ENCODE assay signal across 25 mouse cellular contexts in genomic region chr14:102962019-102962418, GRCm38 (mm10). TPM values are rescaled to one million over a fixed set of nuclear protein-coding genes. Genes with fewer than 3 reads are reported as not detected.
DNase-seq lines count a peak whose midpoint lies in the region; ATAC-seq and TF ChIP-seq lines count a peak whose summit lies in the region.
"Had no signal": no experiment of that assay in that cellular context is flagged by ENCODE, and none has a peak within 500 bp of the region (broad histone marks: within the 10 kb centered on the region; RNA-seq: fewer than 3 reads in every experiment).

No protein-coding gene starts in this region.

- no peak for TF ChIP-seq CTCF in spleen, adult 2 months (IDR thresholded peaks at IDR 0.05; ENCODE audit: extremely low read depth, insufficient read depth, insufficient read length, insufficient replicate concordance)
- no peak for TF ChIP-seq CTCF in CH12.LX (conservative IDR thresholded peaks at IDR 0.05 in 1 of 2, IDR thresholded peaks at IDR 0.05 in 1 of 2; ENCODE audit: low read depth in 2 of 2, low read length in 2 of 2)

- no peak overlapping the region for H3K4me2 ChIP-seq in CH12.LX (ENCODE audit: insufficient read depth, low read depth, poor library complexity, severe bottlenecking)
- H3K4me2 ChIP-seq: embryonic facial prominence, embryonic 12.5 days; embryonic facial prominence, embryonic 15.5 days; heart, embryonic 13.5 days; hindbrain, embryonic 14.5 days had no signal

- H3K36me3 ChIP-seq in spleen, adult 2 months (ENCODE audit: control insufficient read depth, insufficient read depth, low read length): no peaks in the 10 kb centered on the region
- H3K36me3 ChIP-seq in CH12.LX (replicated peaks in 1 of 2; ENCODE audit: control insufficient read depth in 1 of 2, insufficient read depth in 1 of 2, low read length in 1 of 2): no peaks in the 10 kb centered on the region
- H3K36me3 ChIP-seq: embryonic facial prominence, embryonic 12.5 days; embryonic facial prominence, embryonic 15.5 days; heart, embryonic 13.5 days had no signal

- H3K9me3 ChIP-seq in CH12.LX (replicated peaks; ENCODE audit: low read length): no peaks in the 10 kb centered on the region
- H3K9me3 ChIP-seq: embryonic facial prominence, embryonic 12.5 days; embryonic facial prominence, embryonic 15.5 days; heart, embryonic 13.5 days had no signal

- no peaks in the 10 kb centered on the region for H3K27me3 ChIP-seq in spleen, adult 2 months (ENCODE audit: control insufficient read depth, insufficient read depth, low read length)
- H3K27me3 ChIP-seq in CH12.LX (replicated peaks): no peaks in the 10 kb centered on the region
- H3K27me3 ChIP-seq: embryonic facial prominence, embryonic 12.5 days; embryonic facial prominence, embryonic 15.5 days; heart, embryonic 13.5 days had no signal

- in situ Hi-C loops in CH12.LX (cut with MboI; ENCODE audit: low pct_ligation_motif_present, low pct_unique_long_range_greater_than_20kb, low sequenced_read_pairs): no loop called here

- no peak overlapping the region for H3K9ac ChIP-seq in CH12.LX (ENCODE audit: insufficient read depth, low read depth)
- H3K9ac ChIP-seq: embryonic facial prominence, embryonic 12.5 days; embryonic facial prominence, embryonic 15.5 days; forebrain, postnatal 0 days; heart, embryonic 13.5 days; hindbrain, embryonic 14.5 days had no signal

- TF ChIP-seq POLR2A in spleen, adult 2 months (IDR thresholded peaks at IDR 0.05; ENCODE audit: low read depth, low read length): no peak
- TF ChIP-seq POLR2A in CH12.LX (IDR thresholded peaks at IDR 0.05; ENCODE audit: low read depth, low read length): no peak

- no peak overlapping the region for H3K4me3 ChIP-seq in spleen, adult 2 months (ENCODE audit: extremely low read depth, insufficient read depth, insufficient read length)
- no peak overlapping the region for H3K4me3 ChIP-seq in CH12.LX (replicated peaks in 1 of 3; ENCODE audit: low read depth in 2 of 3, low read length in 2 of 3, poor library complexity in 1 of 3)
- H3K4me3 ChIP-seq: embryonic facial prominence, embryonic 12.5 days; embryonic facial prominence, embryonic 15.5 days; heart, embryonic 13.5 days had no signal

- DNase-seq in spleen, adult 2 months (ENCODE audit: low read depth in 1 of 2, low spot score in 2 of 2): peak; percentile 36 to 63
- DNase-seq in spleen, postnatal 10 days (ENCODE audit: low spot score in 2 of 2): no peak
- peak; percentile 51 for DNase-seq in CH12.LX (ENCODE audit: extremely low read depth)
- DNase-seq in right cerebral cortex, postnatal 4 days: no peak
- no peak for DNase-seq in gastrocnemius, postnatal 25 days
- DNase-seq: adrenal gland, adult 8-10 months; adrenal gland, postnatal 25 days; cerebellum, adult 18-20 months; cerebellum, adult 9-10 months; cerebellum, postnatal 14 days; forebrain, postnatal 0 days; gastrocnemius, postnatal 10 days; heart, adult 18-20 months; heart, postnatal 14 days; heart, postnatal 4 days had no signal

- TF ChIP-seq RAD21 in CH12.LX (IDR thresholded peaks at IDR 0.05; ENCODE audit: low read depth, low read length): no peak

- no peaks in the 10 kb centered on the region for H3K79me2 ChIP-seq in CH12.LX (replicated peaks; ENCODE audit: control insufficient read depth, extremely low read depth, insufficient read depth, poor library complexity, severe bottlenecking)

- H3K4me1 ChIP-seq in spleen, adult 2 months (ENCODE audit: control insufficient read depth, insufficient read depth, insufficient read length): peaks cover 4% of the 10 kb centered on the region
- peaks cover 0 to 8% of the 10 kb centered on the region in 2 experiments; a peak in 2 of 4 replicates for H3K4me1 ChIP-seq in CH12.LX (ENCODE audit: control insufficient read depth in 1 of 2, insufficient read depth in 2 of 2)
- H3K4me1 ChIP-seq: embryonic facial prominence, embryonic 12.5 days; embryonic facial prominence, embryonic 15.5 days had no signal

- peak; percentile 57 for ATAC-seq in megakaryocyte, adult 5-6 weeks (ENCODE audit: poor library complexity, severe bottlenecking)
- no peak for ATAC-seq in inflammation-experienced regulatory T-cells, adult 6 months
- ATAC-seq: activated CD4-positive, CD25-positive, alpha-beta regulatory T cell, adult 4 months; CD4-positive, CD25-positive, alpha-beta regulatory T cell, adult 4 months; forebrain, embryonic 14.5 days; forebrain, postnatal 0 days; hindbrain, postnatal 0 days had no signal

- 19% methylated on average over 2 of the region's 2 CpGs for WGBS in spleen, adult 2 months

- dilution Hi-C loops in CH12.LX (cut with MboI; ENCODE audit: extremely low pct_ligation_motif_present, extremely low pct_unique_long_range_greater_than_20kb, low sequenced_read_pairs): no loop called here

- no peak overlapping the region for H3K27ac ChIP-seq in spleen, adult 2 months (ENCODE audit: insufficient read depth, low read length)
- no peak overlapping the region for H3K27ac ChIP-seq in CH12.LX (ENCODE audit: insufficient read depth, low read depth)
- H3K27ac ChIP-seq: embryonic facial prominence, embryonic 12.5 days; embryonic facial prominence, embryonic 15.5 days; heart, embryonic 13.5 days; hindbrain, embryonic 14.5 days; hindbrain, postnatal 0 days had no signal

- TF ChIP-seq EP300 in CH12.LX (IDR thresholded peaks at IDR 0.05; ENCODE audit: low read length): no peak

TF ChIP-seq in CH12.LX, 34 proteins besides CTCF, POLR2A, EP300 and RAD21:
- TF ChIP-seq RCOR1 (conservative IDR thresholded peaks at IDR 0.05; ENCODE audit: low read depth, low read length) (no peak), MYC (IDR thresholded peaks at IDR 0.05; ENCODE audit: low read depth, low read length) (no peak), SIN3A (IDR thresholded peaks at IDR 0.05; ENCODE audit: low read length) (no peak), ZC3H11A (IDR thresholded peaks at IDR 0.05; ENCODE audit: low read depth, low read length) (no peak), BHLHE40 (IDR thresholded peaks at IDR 0.05; ENCODE audit: low read depth, low read length) (no peak), USF2 (conservative IDR thresholded peaks at IDR 0.05; ENCODE audit: low read depth, low read length) (no peak), TBP (conservative IDR thresholded peaks at IDR 0.05; ENCODE audit: low read depth, low read length) (no peak), JUND (conservative IDR thresholded peaks at IDR 0.05; ENCODE audit: low read depth, low read length) (no peak), MXI1 (IDR thresholded peaks at IDR 0.05; ENCODE audit: low read depth, low read length) (no peak), NELFE (IDR thresholded peaks at IDR 0.05; ENCODE audit: low read depth, low read length) (no peak), ELF1 (IDR thresholded peaks at IDR 0.05; ENCODE audit: low read depth, low read length) (no peak), ZNF384 (IDR thresholded peaks at IDR 0.05; ENCODE audit: low read depth, low read length) (no peak), NRF1 (IDR thresholded peaks at IDR 0.05; ENCODE audit: low read depth, low read length) (no peak), PAX5 (IDR thresholded peaks at IDR 0.05; ENCODE audit: low read length) (no peak), JUN (IDR thresholded peaks at IDR 0.05; ENCODE audit: insufficient read depth, low read depth, low read length) (no peak), KAT2A (IDR thresholded peaks at IDR 0.05; ENCODE audit: insufficient replicate concordance, low read length) (no peak), IRF4 (IDR thresholded peaks at IDR 0.05; ENCODE audit: low read depth, low read length) (no peak)
TF ChIP-seq in CH12.LX: peak in this region for 0.

RNA-seq across cellular contexts. Expression of gene Kctd12, which starts 20.4 kb away (rescaled TPM):
- 36.4 and 60.3 TPM in 2 replicates for polyA plus RNA-seq in spleen, adult 2 months (2012; rRNA removed)
- total RNA-seq in CH12.LX (2012; rRNA removed): 29.8 and 35.4 TPM in 2 replicates
- 21.8 and 23.5 TPM in 2 replicates for total RNA-seq in CH12.LX (2014; rRNA removed)
- 17.5 and 21.4 TPM in 2 replicates for polyA plus RNA-seq in CH12.LX (2012; ENCODE audit: insufficient read length, low read depth)
- 460 and 558 TPM in 2 replicates for total RNA-seq in megakaryocyte, adult 5-6 weeks (2015)
- total RNA-seq in megakaryocyte, adult 5-6 weeks (2017): 335 and 358 TPM in 2 replicates
- 1 to 10 TPM in 1 of 3 experiments, under 1 TPM in 2; 0.44 to 1.4 (median 0.91) TPM for polyA plus RNA-seq in inflammation-experienced regulatory T-cells, adult 6 months (2017; shearing (Covaris generic))
- 10 to 100 TPM in 1 of 2 experiments, 1 to 10 TPM in 1; 7.6 to 11.4 TPM for total RNA-seq in gastrocnemius, postnatal 25 days (2021)

Comparison
In these comparisons a context has a peak if more than half of its experiments do, and no peak if none do; other contexts are left out.
1. DNase-seq: peak in spleen, adult 2 months (2 of 2) and CH12.LX (single experiment); none in spleen, postnatal 10 days (0 of 2), right cerebral cortex, postnatal 4 days (single experiment) and gastrocnemius, postnatal 25 days (single experiment).
2. RNA of gene Kctd12, which starts 20.4 kb away (total RNA-seq): 335 to 558 TPM in megakaryocyte, adult 5-6 weeks; 21.8 to 35.4 TPM in CH12.LX and 7.6 to 11.4 TPM in gastrocnemius, postnatal 25 days; every median in the first group is over 4 times any median in the second.